Mouse (Mus musculus) testis, adult 2 months (tissue): ENCODE data around the gene Nfix. TPM values are rescaled to one million over a fixed set of nuclear protein-coding genes. Genes with fewer than 3 reads are reported as not detected.

Source experiments
- H3K27ac ChIP-seq: fragments of 200-500 bp; 2 replicates; pipeline ENCODE4 v1.5.1; 2012; ENCODE audit warnings: low read depth, low read length; ENCODE audit not compliant: control insufficient read depth, insufficient read depth
- H3K27me3 ChIP-seq: fragments of 200-500 bp; 2 replicates; pipeline ENCODE4 v1.6.1; 2012; ENCODE audit warnings: mild to moderate bottlenecking, low read length, moderate library complexity; ENCODE audit not compliant: control insufficient read depth, insufficient read depth
- H3K36me3 ChIP-seq: fragments of 200-500 bp; 2 replicates; pipeline ENCODE4 v1.6.1; 2012; ENCODE audit warnings: mild to moderate bottlenecking, low read length; ENCODE audit not compliant: control insufficient read depth, insufficient read depth
- H3K4me1 ChIP-seq: fragments of 200-500 bp; 2 replicates; pipeline ENCODE4 v1.6.1; 2012; ENCODE audit warnings: low read length; ENCODE audit not compliant: control insufficient read depth, insufficient read depth
- H3K4me3 ChIP-seq: fragments of 200-500 bp; 2 replicates; pipeline ENCODE4 v1.5.1; 2012; ENCODE audit warnings: low read depth, mild to moderate bottlenecking, low read length, moderate library complexity, mixed read lengths; ENCODE audit not compliant: control insufficient read depth
- CTCF ChIP-seq: fragments of 200-500 bp; IDR thresholded peaks from 2 replicates; pipeline ENCODE4 v1.5.1; 2012; ENCODE audit warnings: low read depth, mild to moderate bottlenecking, inconsistent platforms, low read length, moderate library complexity; ENCODE audit not compliant: control insufficient read depth, insufficient read depth, insufficient replicate concordance
- POLR2A ChIP-seq: fragments of 200-500 bp; IDR thresholded peaks from 2 replicates; pipeline ENCODE4 v1.6.1; 2012; ENCODE audit warnings: low read depth, mild to moderate bottlenecking, inconsistent platforms, low read length, moderate library complexity; ENCODE audit not compliant: control insufficient read depth
- polyA plus RNA-seq: library from polyadenylated mRNA; depleted of rRNA; stranded (reverse); fragments of >200 nt; gene quantifications from 2 replicates; pipeline ENCODE4 v1.2.3, GENCODE M21; 2012

Nfix gene
- polyA plus RNA-seq, 1 experiment: 5.0 TPM

DNA sequence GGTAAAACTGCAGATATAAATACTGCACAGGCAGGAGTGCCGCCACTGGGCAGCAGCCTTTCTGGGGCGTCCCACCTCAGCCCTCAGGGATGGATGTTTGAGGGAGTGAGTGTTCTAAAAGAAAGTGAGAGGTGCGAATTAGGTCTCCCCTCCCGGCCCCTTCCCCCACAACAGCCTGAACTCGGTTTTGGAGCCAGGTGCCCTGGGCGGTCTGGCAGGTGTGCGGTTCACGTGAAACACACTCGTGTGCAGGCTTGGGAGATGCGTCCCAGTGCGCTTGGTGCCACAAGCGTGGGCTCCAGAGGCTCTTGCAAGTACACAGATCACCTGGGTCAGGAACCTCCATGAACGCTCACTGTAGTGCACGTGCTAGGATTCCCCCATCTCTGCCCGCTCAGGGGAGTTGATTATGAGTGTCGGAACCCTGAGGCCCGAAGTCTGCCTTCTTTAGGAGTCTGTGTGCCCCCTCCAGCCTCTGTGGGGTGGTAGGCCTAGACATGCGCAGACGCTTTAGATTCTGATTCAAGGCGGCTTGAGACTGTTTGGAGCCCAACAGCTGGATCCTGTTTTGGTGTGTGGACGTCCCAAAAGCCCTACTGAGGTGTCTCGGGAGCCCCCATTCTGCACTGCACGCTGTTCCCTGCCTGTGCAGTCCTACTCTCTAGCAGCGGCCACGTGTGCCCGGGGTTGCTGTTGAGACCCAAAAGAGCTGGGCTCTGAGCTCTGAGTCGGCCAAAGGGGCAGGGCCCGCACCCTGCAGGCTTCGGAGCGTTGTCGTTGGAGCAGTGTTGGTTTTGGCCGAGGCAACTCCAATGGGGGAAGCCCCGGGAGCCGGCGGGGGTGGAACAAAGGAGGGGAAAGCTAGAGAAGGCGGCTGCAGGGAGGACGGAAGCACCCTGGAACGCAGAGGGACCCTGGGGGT, 14.1 kb downstream of the Nfix start:
- H3K36me3 ChIP-seq: no peaks in the 10 kb centered on the region
- H3K4me3 ChIP-seq: no peak overlapping the region
- no peak for TF ChIP-seq CTCF
- no peak for TF ChIP-seq POLR2A
- H3K27me3 ChIP-seq: no peaks in the 10 kb centered on the region
- peaks cover 22% of the 10 kb centered on the region for H3K4me1 ChIP-seq
- no peak overlapping the region for H3K27ac ChIP-seq

DNA sequence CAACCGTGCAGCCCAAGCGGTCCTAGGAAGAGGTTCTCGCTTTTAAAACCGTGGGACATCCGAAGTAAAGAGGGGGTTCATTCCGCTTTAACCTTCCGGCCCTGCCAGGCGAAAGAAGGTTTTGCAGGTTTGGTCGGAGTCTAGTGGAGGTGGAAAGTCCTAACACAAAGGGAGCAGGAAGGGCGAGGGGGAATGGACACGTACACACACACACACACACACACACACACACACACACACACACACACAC, 14.7 kb downstream of the Nfix start:
- peaks cover 22% of the 10 kb centered on the region for H3K4me1 ChIP-seq
- no peaks in the 10 kb centered on the region for H3K27me3 ChIP-seq
- H3K4me3 ChIP-seq: no peak overlapping the region

DNA sequence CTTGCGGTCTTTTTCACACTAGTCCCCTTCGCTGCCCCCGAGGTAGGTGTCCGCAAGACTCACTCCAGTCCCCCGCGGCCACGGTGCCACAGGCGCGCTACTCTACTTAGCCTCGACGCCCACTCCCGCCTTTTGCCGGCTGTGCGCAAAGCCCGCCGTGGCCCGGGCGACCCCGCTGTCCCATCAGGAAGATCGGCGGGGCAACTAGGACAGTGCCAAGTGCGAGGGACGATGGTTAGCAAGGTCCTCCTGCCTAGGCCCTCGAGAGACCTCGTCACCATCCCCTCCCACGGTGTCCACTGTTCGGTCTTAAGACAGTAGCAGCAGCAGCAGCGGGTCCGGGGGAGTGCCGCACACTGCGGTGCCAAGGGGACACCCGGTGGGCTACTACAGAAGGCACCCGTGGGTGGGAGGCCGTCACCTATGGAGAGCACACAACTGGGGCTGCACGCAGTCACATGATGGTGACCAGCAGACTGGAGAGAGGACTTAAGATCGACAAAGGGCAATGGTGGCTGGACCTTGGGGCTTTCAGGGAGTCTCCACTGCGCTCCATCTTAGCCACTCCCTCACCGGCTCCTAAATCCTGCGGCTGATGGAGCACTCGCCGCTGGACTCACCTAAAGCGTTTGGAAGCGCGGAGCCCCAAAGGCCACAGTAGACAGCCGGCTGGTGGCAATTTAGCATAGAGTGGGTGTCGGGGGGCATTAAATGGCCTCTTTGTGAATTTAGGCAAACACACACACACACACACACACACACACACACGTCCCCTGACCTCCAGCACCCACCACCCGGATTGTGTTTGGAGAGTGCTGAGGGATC, 15.3 kb downstream of the Nfix start:
- H3K4me1 ChIP-seq: peaks cover 24% of the 10 kb centered on the region
- H3K27me3 ChIP-seq: no peaks in the 10 kb centered on the region
- no peaks in the 10 kb centered on the region for H3K36me3 ChIP-seq
- no peak overlapping the region for H3K27ac ChIP-seq
- H3K4me3 ChIP-seq: peak overlapping the region; percentile 55
- TF ChIP-seq CTCF (no peak), POLR2A (no peak)

More for the DNA sequence above, 14.7 kb downstream of the Nfix start:
- TF ChIP-seq CTCF: no peak
- Histone ChIP-seq H3K27ac (no peak overlapping the region), H3K36me3 (no peaks in the 10 kb centered on the region)

DNA sequence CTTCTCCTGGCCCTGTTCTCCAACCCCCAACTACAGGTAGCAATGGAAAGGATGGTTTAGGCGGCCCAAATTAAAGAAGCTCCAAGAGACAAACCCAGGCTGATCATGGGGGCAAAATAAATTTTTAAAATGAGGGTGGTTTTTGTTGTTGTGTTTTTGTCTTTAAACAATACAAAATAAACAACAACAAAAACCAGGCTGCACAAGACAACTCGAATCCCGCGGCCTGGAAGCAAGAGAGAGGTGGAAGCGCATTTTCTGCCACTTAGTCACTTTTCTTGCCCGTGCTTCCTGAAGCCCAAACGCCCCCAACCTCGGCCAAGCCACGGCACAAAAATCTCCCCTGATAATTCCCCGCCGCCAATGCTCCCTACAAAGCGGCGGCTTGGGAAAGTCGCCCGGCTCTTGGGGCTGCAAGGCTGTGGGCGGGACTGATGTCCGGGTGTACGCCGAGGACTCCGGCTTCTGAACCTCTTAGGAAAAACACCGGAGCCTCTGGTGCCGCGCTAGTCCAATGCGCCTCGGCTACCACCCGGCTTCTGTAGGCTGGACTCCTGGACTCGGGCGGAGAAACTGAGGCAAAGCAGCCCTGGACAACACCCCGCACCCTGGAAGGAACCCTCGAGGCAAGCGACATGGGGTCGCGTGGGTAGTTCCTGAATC, 16.1 kb downstream of the Nfix start:
- H3K4me3 ChIP-seq: peak overlapping the region; percentile 55
- no peaks in the 10 kb centered on the region for H3K36me3 ChIP-seq
- H3K4me1 ChIP-seq: peaks cover 24% of the 10 kb centered on the region
- H3K27me3 ChIP-seq: no peaks in the 10 kb centered on the region
- H3K27ac ChIP-seq: no peak overlapping the region
- TF ChIP-seq CTCF: no peak
- no peak for TF ChIP-seq POLR2A

DNA sequence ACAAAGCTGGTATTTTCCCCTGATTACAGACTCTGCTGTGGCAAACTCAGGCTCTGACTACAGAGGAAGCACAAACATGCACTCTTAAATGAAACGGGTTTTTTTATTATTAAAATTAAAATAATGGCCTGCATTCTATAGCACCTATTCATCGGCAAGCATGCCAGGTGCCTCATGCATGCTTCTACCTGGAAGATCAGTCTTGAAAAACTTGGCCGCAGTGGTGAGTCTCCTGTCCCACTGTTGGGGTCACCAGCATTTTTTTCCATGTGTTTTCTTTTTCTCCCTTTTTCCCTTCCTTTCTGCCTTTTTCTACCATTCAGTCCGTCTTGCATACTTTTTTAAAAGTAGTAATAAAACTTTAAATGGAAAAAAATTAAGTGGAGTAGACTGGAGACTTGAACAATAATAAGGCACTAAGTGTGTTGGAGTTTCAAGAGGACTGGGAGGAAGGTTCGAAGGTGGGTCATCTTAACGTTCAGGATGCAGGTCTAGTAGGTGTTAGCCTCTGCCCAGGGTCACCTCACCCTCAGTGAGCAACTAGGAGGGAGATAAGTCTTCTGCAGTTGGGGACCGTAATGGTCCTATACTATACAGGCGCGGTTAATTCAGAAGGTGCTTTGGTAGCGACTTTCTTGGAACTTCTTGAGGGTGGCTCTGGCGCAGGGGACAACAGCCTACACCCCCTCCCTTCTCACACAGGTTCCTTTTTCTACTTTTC, 16.8 kb downstream of the Nfix start:
- Histone ChIP-seq H3K36me3 (no peaks in the 10 kb centered on the region), H3K27ac (no peak overlapping the region), H3K4me3 (no peak overlapping the region), H3K4me1 (peaks cover 24% of the 10 kb centered on the region), H3K27me3 (no peaks in the 10 kb centered on the region)
- TF ChIP-seq POLR2A (no peak), CTCF (no peak)

DNA sequence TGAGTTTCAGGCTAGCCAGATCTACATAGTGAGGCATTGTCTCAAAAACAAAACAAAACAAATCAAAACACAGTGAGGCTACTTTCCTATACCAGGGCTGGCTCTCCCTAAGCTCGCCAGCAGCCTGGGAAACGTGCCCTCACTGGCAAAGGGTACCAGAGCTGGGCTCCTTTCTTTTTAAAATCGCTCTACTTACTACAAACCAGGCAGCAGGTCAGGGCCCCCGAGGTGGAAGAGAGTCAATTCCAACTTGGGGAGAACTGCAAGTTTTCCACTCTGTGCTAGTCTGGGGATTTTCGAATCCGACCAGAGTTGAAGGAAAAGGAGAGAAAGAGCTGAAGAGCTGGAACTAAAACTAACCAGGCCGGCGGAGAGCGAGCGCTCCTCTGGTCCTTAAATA, 17.5 kb downstream of the Nfix start:
- Histone ChIP-seq H3K27ac (no peak overlapping the region), H3K36me3 (no peaks in the 10 kb centered on the region), H3K27me3 (no peaks in the 10 kb centered on the region), H3K4me1 (peaks cover 24% of the 10 kb centered on the region), H3K4me3 (no peak overlapping the region)
- TF ChIP-seq POLR2A: no peak
- no peak for TF ChIP-seq CTCF
